Mouse (Mus musculus) G1E (cell line): Measurements from ENCODE around the gene Lmtk3. TPM values are rescaled to one million over a fixed set of nuclear protein-coding genes. Genes with fewer than 3 reads are reported as not detected.
A peak's percentile ranks its signal among the peaks of the same experiment; 100 is the strongest.

Source experiments
- ATAC-seq: 2 replicates; pipeline ENCODE4 v1.8.0; 2016; ENCODE audit warnings: mild to moderate bottlenecking; ENCODE audit not compliant: insufficient number of reproducible peaks, poor library complexity, low FRiP score, severe bottlenecking; ENCODE audit errors: extremely low read depth
- DNase-seq: peaks from one replicate; pipeline ENCODE4 v3.0.0; 2012; ENCODE audit warnings: low spot score
- H3K27me3 ChIP-seq: 2 replicates; pipeline ENCODE4 v1.6.1; 2012; ENCODE audit warnings: mild to moderate bottlenecking, low read length, inconsistent platforms; ENCODE audit not compliant: insufficient read depth
- H3K36me3 ChIP-seq: replicated peaks from 2 replicates; pipeline ENCODE3; 2012; ENCODE audit warnings: mild to moderate bottlenecking, inconsistent platforms
- H3K4me1 ChIP-seq: 2 replicates; pipeline ENCODE4 v1.6.1; 2012; ENCODE audit warnings: low read depth, low read length, inconsistent platforms, mixed read lengths; ENCODE audit not compliant: insufficient read depth
- H3K4me3 ChIP-seq: 2 replicates; pipeline ENCODE4 v1.5.1; 2012; ENCODE audit warnings: low read depth, mild to moderate bottlenecking, inconsistent platforms, low read length, moderate library complexity, mixed read lengths
- H3K9me3 ChIP-seq: replicated peaks from 2 replicates; pipeline ENCODE4 v1.6.1; 2012; ENCODE audit warnings: inconsistent platforms
- CTCF ChIP-seq: IDR thresholded peaks from 2 replicates; pipeline ENCODE4 v1.5.1; 2012; ENCODE audit warnings: low read depth, low read length, inconsistent platforms, mixed read lengths
- GATA1 ChIP-seq: IDR thresholded peaks from 2 replicates; pipeline ENCODE4 v1.6.1; 2012; ENCODE audit warnings: borderline replicate concordance, low read length, inconsistent platforms, mixed read lengths
- GATA2 ChIP-seq: IDR thresholded peaks from 2 replicates; pipeline ENCODE4 v1.6.1; 2012; ENCODE audit warnings: low read depth, low read length, inconsistent platforms, borderline replicate concordance
- POLR2AphosphoS5 ChIP-seq: IDR thresholded peaks from 2 replicates; pipeline ENCODE4 v1.6.1; 2012; ENCODE audit warnings: low read depth, low read length, inconsistent platforms; ENCODE audit not compliant: insufficient replicate concordance
- TAL1 ChIP-seq: conservative IDR thresholded peaks from 2 replicates; pipeline ENCODE4 v1.6.1; 2012; ENCODE audit warnings: low read depth, low read length, inconsistent platforms, mixed read lengths
- polyA plus RNA-seq: library from polyadenylated mRNA; stranded (reverse); fragments of >175 nt; gene quantifications from 2 replicates; pipeline ENCODE4 v1.2.3, GENCODE M21; 2012
- total RNA-seq, 2 experiments: library from RNA; stranded (forward) in 1 of 2; stranded (reverse) in 1 of 2; fragments of 200-1000 nt in 1 of 2; fragments of >200 nt in 1 of 2; fragmentation: Nextera tagmentation in 1 of 2; gene quantifications; 2 replicates each; pipeline ENCODE4 v1.2.3; 2014 to 2017

Gene Lmtk3
- total and polyA plus RNA-seq, 3 experiments, result 0.03 to 1.1 TPM; not detected in 1

- Histone ChIP-seq H3K4me3 (no peak overlapping the region), H3K36me3 (no peaks in the 10 kb centered on the region), H3K27me3 (peaks cover 16% of the 10 kb centered on the region), H3K9me3 (no peaks in the 10 kb centered on the region), H3K4me1 (peaks cover 4% of the 10 kb centered on the region; the same call in 1 of the 2 replicates)
- DNase-seq (no peak), ATAC-seq (no peak)
- no peak for TF ChIP-seq TAL1
- no peak for TF ChIP-seq GATA2
- TF ChIP-seq CTCF, result no peak
- no peak for TF ChIP-seq POLR2AphosphoS5
These were observed 8.3 kb upstream of the Lmtk3 start for GRCm38 (mm10) chr7:45775237-45775636.

DNA sequence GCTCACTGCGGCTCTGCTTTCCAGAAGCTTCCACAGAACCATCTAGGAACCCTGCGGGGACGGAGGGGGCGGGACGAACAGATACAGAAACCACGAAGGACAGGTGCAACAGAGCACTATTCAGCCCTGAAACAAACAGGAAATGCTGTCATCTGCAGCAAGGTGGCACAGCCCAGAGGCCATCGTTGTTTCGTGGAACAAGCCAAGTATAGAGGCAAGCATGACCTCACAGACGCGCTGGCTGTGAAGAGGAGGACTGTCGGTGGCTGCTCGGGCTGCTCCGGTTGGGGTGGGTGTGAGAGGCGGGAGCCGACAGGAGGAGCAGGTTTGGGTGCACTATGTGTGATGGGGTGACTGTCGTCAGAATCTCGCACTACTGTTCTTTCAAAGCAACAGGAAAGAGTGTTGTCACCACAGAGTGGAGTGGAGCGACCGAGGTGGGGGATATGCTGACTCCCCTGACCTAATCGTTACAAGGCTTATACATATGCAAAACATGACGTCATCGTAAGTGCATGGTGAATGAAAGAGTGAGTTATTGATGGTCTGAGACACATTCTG is 4.4 kb upstream of the Lmtk3 start:
- H3K27me3 ChIP-seq, result peaks cover 25% of the 10 kb centered on the region
- peaks cover 9% of the 10 kb centered on the region; the same call in 1 of the 2 replicates for H3K4me1 ChIP-seq
- ATAC-seq (no peak), DNase-seq (no peak)
- no peaks in the 10 kb centered on the region for H3K9me3 ChIP-seq
- TF ChIP-seq TAL1 (no peak), CTCF (no peak), POLR2AphosphoS5 (no peak), GATA2 (no peak), GATA1 (no peak)
- no peaks in the 10 kb centered on the region for H3K36me3 ChIP-seq
- no peak overlapping the region for H3K4me3 ChIP-seq

DNA sequence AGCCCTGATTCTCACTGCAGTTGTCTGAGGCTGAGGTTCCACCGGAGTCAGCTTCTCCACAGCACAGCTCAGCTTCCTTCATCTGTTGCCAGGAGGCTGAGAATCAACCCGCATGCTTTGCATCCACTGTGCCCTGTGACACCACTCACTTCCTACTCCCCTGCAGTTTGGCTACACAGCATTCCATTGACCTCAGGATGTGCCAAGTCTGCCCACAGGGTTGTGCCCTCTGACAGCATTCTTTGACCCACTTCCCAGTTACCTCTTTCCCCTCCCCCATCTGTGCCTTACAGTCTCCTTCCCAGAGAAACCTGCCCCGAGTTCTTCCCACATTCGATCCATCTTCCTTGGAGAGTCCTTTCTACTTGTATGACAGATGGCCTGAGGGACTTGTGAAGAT is 1.3 kb upstream of the Lmtk3 start:
- peaks cover 9% of the 10 kb centered on the region; the same call in 1 of the 2 replicates for H3K4me1 ChIP-seq
- no peak overlapping the region for H3K4me3 ChIP-seq
- H3K27me3 ChIP-seq, result peaks cover 52% of the 10 kb centered on the region
- DNase-seq (no peak), ATAC-seq (no peak)
- no peaks in the 10 kb centered on the region for H3K9me3 ChIP-seq
- TF ChIP-seq CTCF (no peak), GATA2 (no peak), TAL1 (no peak), GATA1 (no peak), POLR2AphosphoS5 (no peak)
- no peaks in the 10 kb centered on the region for H3K36me3 ChIP-seq

DNA sequence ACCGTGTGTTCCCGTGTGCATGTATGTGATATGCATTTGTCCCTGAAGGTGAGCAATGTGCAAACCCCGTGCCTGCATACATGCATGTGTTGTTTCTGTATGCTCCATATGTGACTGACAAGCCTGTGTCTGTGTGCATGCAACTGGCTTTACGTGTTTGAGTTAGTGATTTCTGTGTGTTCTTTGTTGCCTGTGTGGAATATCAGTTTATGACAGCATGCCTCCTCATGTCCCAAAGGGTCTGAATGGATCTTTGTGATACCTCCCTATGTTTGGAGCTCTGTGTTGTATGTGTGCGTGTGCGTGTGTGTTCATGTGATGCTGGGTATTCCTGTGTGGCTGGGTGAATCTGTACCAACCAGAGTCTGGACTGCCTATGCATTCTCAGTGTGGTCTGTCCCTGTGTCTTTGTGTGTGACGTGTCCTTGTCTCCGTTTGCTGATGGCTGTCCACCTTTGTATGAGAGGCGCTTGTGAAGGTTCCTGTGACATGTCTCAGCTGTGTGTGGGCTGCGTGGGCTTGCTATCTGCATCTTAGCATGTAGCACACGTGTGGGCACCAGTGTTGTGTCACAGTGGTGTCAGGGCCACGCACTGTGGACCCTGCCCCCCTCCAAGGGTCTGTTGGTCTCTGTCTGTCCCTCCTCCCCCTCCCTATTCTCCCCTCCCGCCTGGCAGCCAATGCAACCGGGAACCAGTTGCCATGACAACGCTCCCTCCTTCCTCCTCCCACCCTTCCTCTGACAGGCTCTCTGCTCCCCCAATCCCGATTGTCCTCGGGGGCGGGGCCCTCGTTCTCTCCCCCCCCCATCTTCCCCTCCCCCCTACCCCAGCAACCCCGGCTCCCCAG is 1.2 kb downstream of the Lmtk3 start, which contains the start of gene Sult2b1:
Gene Sult2b1, minus strand, starts transcription at position 146 of the 849 bp plus-strand sequence.
- DNase-seq (no peak), ATAC-seq (no peak)
- TF ChIP-seq CTCF (no peak), GATA1 (no peak), TAL1 (no peak), GATA2 (no peak), POLR2AphosphoS5 (no peak)
- Histone ChIP-seq H3K27me3 (peaks cover 60% of the 10 kb centered on the region), H3K36me3 (no peaks in the 10 kb centered on the region), H3K4me1 (peaks cover 5% of the 10 kb centered on the region; the same call in 1 of the 2 replicates), H3K9me3 (no peaks in the 10 kb centered on the region), H3K4me3 (peak within 1 kb of the TSS; percentile 14; the same call in 1 of the 2 replicates)

GRCm38 (mm10) chr7:45785388-45786135 is 2.0 kb downstream of the Lmtk3 start:
- Histone ChIP-seq H3K36me3 (no peaks in the 10 kb centered on the region), H3K4me1 (peaks cover 5% of the 10 kb centered on the region; the same call in 1 of the 2 replicates), H3K9me3 (no peaks in the 10 kb centered on the region), H3K4me3 (no peak overlapping the region), H3K27me3 (peaks cover 63% of the 10 kb centered on the region)
- TF ChIP-seq TAL1 (no peak), POLR2AphosphoS5 (no peak), GATA1 (no peak), GATA2 (no peak), CTCF (no peak)
- DNase-seq, result no peak
- no peak for ATAC-seq

DNA sequence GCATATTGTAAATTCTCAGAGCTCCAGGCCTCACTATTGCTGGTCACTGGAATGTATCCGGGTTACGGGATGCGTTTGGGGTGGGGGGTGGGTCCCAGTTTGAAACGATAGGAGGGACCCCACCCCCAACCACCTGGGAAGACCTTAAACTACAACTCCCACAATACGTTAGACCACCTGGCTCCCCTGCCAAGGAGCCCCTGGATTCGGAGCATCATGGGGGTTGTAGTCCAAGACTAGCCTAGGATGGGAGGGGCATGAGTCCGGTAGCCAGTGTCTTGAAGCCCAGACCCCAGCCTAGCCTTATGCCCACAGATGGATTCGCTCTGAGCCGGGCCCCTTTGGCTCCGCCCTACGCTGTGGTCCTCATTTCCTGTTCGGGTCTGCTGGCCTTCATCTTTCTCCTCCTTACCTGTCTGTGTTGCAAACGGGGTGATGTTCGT is 2.6 kb downstream of the Lmtk3 start:
- no peak for TF ChIP-seq GATA2
- no peak for TF ChIP-seq GATA1
- no peak for TF ChIP-seq POLR2AphosphoS5
- TF ChIP-seq CTCF, result no peak
- no peak for TF ChIP-seq TAL1
- peaks cover 63% of the 10 kb centered on the region for H3K27me3 ChIP-seq
- H3K36me3 ChIP-seq, result no peaks in the 10 kb centered on the region
- no peak overlapping the region for H3K4me3 ChIP-seq
- H3K9me3 ChIP-seq, result no peaks in the 10 kb centered on the region
- DNase-seq (no peak), ATAC-seq (no peak)
- peaks cover 5% of the 10 kb centered on the region; the same call in 1 of the 2 replicates for H3K4me1 ChIP-seq
